Mouse (Mus musculus) olfactory bulb, adult 2 months (tissue): ENCODE measurements around the gene Specc1.

Experiments
- CTCF ChIP-seq: fragments of 200-500 bp; IDR thresholded peaks from 2 replicates; pipeline ENCODE4 v1.5.1; 2012; ENCODE audit warnings: low read depth, mild to moderate bottlenecking, low read length, moderate library complexity; ENCODE audit not compliant: insufficient read depth
- POLR2A ChIP-seq: fragments of 200-500 bp; IDR thresholded peaks from 2 replicates; pipeline ENCODE4 v1.6.1; 2012; ENCODE audit warnings: mild to moderate bottlenecking, low read depth, low read length, moderate library complexity; ENCODE audit not compliant: insufficient read depth

DNA sequence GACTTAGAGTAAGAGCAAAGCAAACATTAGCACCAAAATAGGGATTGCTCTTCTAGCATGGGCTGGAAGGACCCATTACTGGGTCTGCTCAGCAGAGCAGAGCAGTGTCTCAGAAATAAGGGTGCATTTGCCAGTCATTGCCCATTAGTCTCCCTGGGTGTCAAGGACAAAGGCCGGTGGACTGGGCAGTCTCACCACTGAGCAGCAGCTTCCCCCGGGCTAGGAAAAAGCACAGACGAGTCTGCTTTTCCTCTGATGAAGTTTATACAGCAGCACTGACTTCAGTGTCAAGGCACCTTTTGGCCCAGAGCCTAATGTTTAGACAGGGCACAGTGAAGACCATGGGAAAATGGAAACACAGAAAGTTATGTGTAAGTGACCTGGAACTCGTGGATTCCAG is 253.3 kb downstream of the Specc1 start:
- TF ChIP-seq POLR2A (no peak), CTCF (no peak)
